Mouse (Mus musculus): ENCODE results near the gene Yjefn3.

Gene Yjefn3

DNA sequence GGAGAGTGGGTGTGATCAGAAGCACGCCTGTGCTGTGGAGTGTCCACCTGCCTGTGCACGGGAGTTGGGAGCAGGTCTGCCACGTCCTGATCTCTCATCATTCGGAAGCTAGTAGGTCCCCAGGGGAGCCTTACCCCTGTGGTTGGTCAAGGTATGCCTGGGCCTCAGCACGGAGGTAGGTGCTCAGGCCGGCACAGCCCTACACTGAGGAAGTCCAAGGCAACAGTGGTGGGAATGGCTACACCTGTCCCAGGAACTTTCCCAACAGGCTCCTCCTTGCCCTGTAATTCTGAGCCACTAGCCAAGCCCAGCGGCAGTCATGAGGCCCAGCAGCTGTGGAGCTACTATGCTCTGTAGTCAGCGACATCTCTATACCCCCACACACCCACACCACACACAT, 22.8 kb downstream of the Yjefn3 start:
- DNase-seq (ENCODE audit: low read depth, low spot score): no peak
- Histone ChIP-seq H3K36me3 (ENCODE audit: control insufficient read depth, insufficient read depth, low read length, poor library complexity, severe bottlenecking) (no peaks in the 10 kb centered on the region), H3K27me3 (ENCODE audit: control insufficient read depth, insufficient read depth, low read length, poor library complexity, severe bottlenecking) (no peaks in the 10 kb centered on the region)

DNA sequence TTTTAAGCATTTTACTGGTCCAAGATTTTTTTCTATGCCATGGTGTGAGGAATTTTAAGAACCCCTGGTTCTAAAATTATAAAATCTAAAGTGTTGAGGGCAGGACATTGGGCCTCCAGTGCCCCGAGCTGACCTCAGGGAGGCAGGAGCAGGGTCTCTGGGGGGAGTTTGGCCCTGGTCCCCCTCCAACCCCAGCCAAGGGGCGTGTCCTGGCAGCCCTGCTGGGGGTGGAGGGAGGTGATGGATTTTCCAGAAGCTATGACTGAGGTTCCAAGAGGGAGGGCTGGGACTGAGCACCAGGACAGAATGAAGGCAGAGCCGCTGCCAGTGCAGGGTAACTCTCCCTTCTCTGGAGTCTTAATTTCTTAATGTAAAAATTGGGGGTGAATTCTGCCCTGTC, 24.5 kb downstream of the Yjefn3 start:
- DNase-seq (ENCODE audit: low read depth, low spot score): no peak
- H3K36me3 ChIP-seq (ENCODE audit: control insufficient read depth, insufficient read depth, low read length, poor library complexity, severe bottlenecking): no peaks in the 10 kb centered on the region
- no peaks in the 10 kb centered on the region for H3K27me3 ChIP-seq (ENCODE audit: control insufficient read depth, insufficient read depth, low read length, poor library complexity, severe bottlenecking)

DNA sequence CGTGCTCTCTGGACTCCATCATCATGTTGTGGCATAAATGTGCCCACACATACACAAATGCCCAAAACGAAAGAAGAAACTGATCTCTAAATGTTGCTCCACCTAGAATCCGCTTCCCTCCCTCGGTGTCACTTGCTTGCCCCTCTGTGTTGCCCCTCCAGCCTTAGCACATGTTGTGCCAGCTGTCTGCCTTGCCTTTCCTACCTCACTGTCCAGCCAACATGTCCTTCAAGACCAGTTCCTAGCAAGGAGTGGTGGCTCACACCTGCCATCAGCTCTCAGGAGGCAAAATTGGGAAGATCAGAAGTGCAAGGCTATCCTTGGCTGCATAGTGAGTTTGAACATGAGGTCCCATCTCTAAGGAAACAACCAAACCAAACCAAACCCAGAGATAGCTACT, 25.1 kb downstream of the Yjefn3 start:
- no peaks in the 10 kb centered on the region for H3K36me3 ChIP-seq (ENCODE audit: control insufficient read depth, insufficient read depth, low read length, poor library complexity, severe bottlenecking)
- DNase-seq (ENCODE audit: low read depth, low spot score): no peak
- H3K27me3 ChIP-seq (ENCODE audit: control insufficient read depth, insufficient read depth, low read length, poor library complexity, severe bottlenecking): no peaks in the 10 kb centered on the region

DNA sequence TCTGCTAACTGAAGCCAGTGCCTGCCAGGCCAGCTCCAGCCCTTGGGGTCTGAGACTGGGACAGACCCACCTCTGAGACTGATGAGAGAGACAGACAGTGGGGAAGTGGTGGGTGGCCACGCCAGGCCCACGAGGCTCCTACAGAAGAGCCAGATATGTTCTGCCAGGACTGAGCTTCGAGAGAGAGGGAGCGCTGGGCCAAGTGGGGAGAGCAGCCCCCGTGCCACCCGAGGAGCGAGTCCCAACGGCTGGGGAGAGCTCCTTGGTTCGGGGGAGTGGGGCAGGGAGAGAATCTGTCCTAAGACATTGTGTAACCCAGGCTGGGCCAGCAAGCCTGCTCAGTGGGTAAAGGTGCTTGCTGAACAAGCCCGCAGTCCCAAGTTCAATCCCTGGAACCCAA, 25.5 kb downstream of the Yjefn3 start:
- no peak for DNase-seq (ENCODE audit: low read depth, low spot score)
- Histone ChIP-seq H3K36me3 (ENCODE audit: control insufficient read depth, insufficient read depth, low read length, poor library complexity, severe bottlenecking) (no peaks in the 10 kb centered on the region), H3K27me3 (ENCODE audit: control insufficient read depth, insufficient read depth, low read length, poor library complexity, severe bottlenecking) (no peaks in the 10 kb centered on the region)

DNA sequence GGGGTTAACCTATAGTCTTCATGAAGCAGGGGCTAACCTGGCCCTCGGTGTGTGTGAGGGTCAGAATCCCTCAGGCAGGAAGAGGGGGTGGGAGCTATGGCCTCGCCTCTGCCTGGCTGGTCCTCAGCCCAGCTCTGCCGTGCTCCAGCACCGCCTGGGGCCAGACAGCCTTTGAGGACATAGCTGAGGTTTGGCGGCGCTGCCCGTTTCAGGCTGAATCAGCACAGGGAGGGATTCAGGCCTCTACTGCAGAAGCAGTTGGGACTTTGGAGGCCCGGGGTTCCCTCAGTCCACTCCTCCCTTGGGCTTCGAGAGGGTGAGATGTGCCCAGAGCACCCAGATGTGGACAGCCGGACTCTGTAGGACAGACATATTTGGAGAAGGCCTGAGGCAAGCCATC, 26.4 kb downstream of the Yjefn3 start:
- no peak for DNase-seq (ENCODE audit: low read depth, low spot score)

DNA sequence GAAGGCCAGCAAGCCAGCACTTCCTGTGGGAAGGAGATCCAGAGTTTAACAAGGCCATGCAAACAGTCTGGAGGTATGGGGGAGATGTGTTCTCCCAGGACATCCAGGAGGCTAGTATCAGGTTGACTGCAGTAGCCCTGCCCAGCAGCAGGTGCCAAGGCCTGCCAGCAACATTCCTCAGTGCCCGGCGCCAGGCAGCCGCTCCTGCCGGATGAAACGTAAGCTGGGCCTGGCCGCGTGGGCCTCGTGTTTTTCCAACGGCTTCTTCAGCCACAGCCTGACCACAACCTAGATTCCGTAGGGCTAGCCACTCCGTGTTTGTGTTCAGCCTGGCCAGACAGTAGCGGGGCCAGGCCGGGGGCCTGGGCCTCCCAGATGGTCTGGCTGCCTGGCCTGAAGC, 27.9 kb downstream of the Yjefn3 start:
- Histone ChIP-seq H3K27me3 (ENCODE audit: control insufficient read depth, insufficient read depth, low read length, poor library complexity, severe bottlenecking) (no peaks in the 10 kb centered on the region), H3K36me3 (ENCODE audit: control insufficient read depth, insufficient read depth, low read length, poor library complexity, severe bottlenecking) (no peaks in the 10 kb centered on the region)
- DNase-seq (ENCODE audit: low read depth, low spot score): no peak

More for the DNA sequence above, 26.4 kb downstream of the Yjefn3 start:
- no peaks in the 10 kb centered on the region for H3K36me3 ChIP-seq (ENCODE audit: control insufficient read depth, insufficient read depth, low read length, poor library complexity, severe bottlenecking)
- no peaks in the 10 kb centered on the region for H3K27me3 ChIP-seq (ENCODE audit: control insufficient read depth, insufficient read depth, low read length, poor library complexity, severe bottlenecking)

DNA sequence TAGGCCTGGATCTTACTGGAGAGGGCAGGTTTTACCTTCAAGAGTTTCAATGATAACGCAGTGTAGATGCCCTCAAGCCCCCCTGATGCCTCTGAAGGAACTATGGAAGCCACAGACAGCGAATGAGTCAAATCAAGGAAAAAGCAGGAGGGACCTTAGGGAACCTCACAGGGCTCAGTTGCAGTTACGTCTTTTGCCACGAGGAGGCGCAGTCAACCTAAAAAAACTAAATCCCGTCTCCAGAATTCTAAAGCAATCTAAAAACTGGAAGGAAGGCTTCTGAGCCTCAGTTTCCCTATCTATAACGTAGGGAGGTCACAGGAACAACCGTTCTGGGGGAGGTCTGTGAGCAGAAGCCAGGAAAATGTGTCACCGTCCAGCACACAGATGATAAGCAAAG, 28.4 kb downstream of the Yjefn3 start:
- Histone ChIP-seq H3K36me3 (ENCODE audit: control insufficient read depth, insufficient read depth, low read length, poor library complexity, severe bottlenecking) (no peaks in the 10 kb centered on the region), H3K27me3 (ENCODE audit: control insufficient read depth, insufficient read depth, low read length, poor library complexity, severe bottlenecking) (no peaks in the 10 kb centered on the region)
- DNase-seq (ENCODE audit: low read depth, low spot score): peak; percentile 71

DNA sequence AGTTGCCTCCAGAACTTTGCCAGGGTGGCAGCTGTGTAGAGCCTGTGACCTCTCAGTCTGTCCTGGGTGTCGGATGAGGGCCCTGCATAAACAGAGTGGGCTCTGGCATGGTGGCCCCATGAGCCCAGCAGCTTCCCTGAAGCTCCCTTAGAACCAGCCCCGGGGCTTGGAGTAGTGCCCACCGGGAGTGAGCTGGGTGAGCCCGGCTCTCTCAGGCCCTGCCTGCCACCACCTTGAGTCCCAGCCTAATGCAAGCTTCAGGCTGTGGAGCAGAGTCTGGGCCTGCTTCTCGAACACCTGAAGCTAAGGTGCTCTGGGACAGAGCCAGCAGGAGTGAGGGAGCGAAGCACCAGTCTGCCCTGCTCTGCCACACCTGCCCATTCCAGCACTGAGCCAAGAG, 31.6 kb downstream of the Yjefn3 start:
- H3K36me3 ChIP-seq (ENCODE audit: control insufficient read depth, insufficient read depth, low read length, poor library complexity, severe bottlenecking): no peaks in the 10 kb centered on the region
- DNase-seq (ENCODE audit: low read depth, low spot score): no peak
- H3K27me3 ChIP-seq (ENCODE audit: control insufficient read depth, insufficient read depth, low read length, poor library complexity, severe bottlenecking): no peaks in the 10 kb centered on the region

DNA sequence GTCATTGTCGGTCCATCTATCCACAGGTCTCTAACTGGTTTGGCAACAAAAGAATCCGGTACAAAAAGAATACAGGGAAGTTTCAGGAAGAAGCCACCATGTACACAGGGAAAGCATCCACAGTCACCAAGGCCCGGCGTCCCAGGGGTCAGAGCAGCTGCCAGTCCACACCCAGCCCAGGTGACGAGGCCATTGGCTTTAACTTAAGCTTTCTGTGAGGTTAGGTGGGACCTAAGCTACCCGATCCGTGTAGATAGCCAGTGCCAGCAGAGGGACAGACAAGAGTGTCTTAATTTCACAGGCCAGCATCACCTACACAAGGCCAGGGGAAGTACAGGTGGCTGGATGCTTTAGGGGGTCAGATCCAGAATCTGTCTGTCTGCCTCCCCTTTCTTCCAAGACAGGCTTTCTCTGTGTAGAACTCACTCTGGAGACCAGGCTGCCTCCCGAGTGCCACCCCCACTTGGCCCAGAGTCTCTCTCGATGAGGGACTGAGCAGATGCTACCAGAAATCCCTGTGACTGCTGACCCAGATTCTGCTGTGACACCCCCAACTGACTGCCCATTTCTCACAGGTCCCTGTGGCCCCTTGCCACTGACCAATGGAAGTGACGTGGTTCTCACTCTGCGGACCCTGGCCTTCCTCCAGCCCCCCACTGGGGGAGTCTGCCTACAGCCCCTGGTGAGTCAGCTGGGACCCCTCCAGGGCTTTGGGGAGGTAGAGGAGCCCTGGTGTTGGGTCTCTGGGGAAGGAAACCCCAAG, 32.3 kb downstream of the Yjefn3 start:
- DNase-seq (ENCODE audit: low read depth, low spot score): no peak
- H3K27me3 ChIP-seq (ENCODE audit: control insufficient read depth, insufficient read depth, low read length, poor library complexity, severe bottlenecking): no peaks in the 10 kb centered on the region
- no peaks in the 10 kb centered on the region for H3K36me3 ChIP-seq (ENCODE audit: control insufficient read depth, insufficient read depth, low read length, poor library complexity, severe bottlenecking)

DNA sequence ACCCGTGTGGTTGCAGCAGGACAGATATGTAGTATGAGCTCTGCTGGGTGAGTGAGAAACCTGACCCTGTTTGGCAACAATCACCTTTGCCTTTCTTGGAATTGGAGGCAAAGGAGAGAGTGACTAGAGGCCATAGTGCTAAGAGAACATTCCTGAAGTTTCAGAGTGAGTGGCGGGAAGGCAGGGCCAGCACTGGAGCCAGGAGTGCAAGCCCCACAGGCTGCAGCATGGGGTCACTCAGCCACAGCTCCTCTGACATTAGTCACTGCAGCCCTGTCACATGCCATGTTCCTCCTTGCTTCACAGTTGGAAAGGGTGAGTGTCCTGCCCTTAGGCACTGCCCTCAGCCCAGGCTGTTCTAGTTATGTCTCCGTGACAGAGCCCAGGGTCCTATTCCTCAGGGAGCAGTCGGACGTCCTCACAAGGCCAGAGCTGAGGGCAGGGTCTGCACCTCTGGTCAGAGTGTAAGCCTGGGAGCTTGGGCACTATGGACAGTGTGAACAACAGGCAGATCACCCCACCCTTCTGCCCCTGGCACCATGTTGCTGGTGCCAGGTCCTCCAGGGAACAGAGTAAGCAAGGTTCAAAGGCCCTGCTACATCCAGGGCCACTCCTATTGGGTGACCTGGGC, 34.7 kb downstream of the Yjefn3 start:
- DNase-seq (ENCODE audit: low read depth, low spot score): no peak
- H3K36me3 ChIP-seq (ENCODE audit: control insufficient read depth, insufficient read depth, low read length, poor library complexity, severe bottlenecking): no peaks in the 10 kb centered on the region
- no peaks in the 10 kb centered on the region for H3K27me3 ChIP-seq (ENCODE audit: control insufficient read depth, insufficient read depth, low read length, poor library complexity, severe bottlenecking)

DNA sequence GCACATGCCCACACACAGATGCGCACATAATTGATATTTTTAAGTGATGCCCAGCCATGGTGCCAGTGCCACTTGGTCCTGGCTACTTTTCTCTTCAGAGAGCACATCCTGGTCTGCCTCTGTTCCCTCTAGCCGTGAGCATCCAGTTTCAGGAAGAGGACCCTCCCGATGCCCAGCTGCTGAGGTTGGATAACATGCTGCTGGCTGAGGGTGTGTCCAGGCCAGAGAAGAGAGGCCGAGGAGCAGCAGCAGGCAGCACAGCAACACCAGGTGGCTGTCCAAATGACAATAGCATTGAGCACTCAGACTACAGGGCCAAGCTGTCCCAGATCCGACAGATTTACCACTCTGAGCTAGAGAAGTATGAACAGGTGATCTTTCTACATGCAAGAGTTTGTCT, 38.3 kb downstream of the Yjefn3 start:
- no peaks in the 10 kb centered on the region for H3K36me3 ChIP-seq (ENCODE audit: control insufficient read depth, insufficient read depth, low read length, poor library complexity, severe bottlenecking)
- H3K27me3 ChIP-seq (ENCODE audit: control insufficient read depth, insufficient read depth, low read length, poor library complexity, severe bottlenecking): no peaks in the 10 kb centered on the region
- no peak for DNase-seq (ENCODE audit: low read depth, low spot score)

DNA sequence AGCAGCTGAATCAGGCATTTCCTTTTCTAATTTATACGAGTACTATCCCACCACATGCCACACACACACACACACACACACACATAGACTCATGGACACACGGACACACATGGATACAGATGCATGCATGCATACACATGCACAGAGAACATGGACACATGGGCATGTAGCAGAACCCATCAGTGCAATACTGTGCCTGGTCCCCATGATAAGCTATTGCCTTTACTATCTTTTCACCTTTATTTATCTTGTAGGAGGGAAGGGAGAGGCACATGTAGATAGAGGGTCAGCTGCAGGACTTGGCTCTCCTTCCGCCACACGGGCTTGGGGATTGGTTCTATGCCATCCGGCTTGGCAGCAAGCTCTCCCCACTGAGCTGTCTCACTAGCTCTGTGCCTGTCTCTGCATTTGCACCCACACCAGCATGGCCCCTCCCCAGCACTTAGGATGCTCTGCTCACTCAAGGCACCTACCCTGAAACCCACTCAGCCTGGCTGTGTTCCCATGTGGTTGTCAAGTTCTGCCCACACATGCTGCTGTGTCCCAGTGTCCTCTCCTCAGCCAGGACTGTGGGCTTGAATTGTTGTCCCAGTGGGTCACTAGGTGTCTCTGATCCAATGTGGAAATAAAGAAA, 39.0 kb downstream of the Yjefn3 start:
- no peak for DNase-seq (ENCODE audit: low read depth, low spot score)
- H3K27me3 ChIP-seq (ENCODE audit: control insufficient read depth, insufficient read depth, low read length, poor library complexity, severe bottlenecking): no peaks in the 10 kb centered on the region
- no peaks in the 10 kb centered on the region for H3K36me3 ChIP-seq (ENCODE audit: control insufficient read depth, insufficient read depth, low read length, poor library complexity, severe bottlenecking)

DNA sequence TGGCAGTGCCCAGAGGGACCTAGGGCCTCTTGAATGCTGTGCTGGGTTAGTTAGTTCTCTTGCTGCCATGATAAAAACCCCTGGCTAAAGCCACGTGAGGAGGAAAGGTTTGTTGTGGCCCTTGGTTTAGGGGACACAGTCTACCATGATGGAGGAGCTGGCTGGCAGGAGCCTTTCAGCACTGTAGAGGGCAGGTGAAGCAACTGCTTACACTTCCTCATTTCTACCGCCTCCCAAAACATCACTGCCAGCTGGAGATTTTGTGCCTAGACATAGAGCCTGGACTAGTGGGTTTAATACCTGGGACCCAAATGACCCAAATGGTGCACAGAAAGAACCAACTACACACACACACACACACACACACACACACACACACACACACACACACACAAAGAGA, 41.3 kb downstream of the Yjefn3 start:
- H3K27me3 ChIP-seq (ENCODE audit: control insufficient read depth, insufficient read depth, low read length, poor library complexity, severe bottlenecking): no peaks in the 10 kb centered on the region
- peak; percentile 19 for DNase-seq (ENCODE audit: low read depth, low spot score)

DNA sequence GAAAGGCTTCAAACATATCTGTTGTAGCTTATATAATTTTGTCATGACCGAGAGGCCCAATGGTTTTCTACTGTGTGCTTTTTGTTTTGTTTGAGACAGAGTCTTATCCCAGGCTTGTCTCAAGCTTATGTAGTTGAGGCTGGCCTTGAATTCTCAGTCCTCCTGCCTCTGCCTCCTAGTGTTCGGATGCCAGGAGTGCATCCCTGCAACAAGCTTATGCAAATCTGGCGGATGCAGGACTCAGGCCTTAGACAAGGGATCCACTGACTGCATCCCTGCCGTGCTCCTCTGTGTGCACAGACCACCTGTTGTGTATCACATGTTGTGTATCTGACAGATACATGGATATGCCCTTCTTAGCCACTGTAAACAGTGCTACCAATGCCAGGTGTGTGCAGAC, 41.7 kb downstream of the Yjefn3 start:
- DNase-seq (ENCODE audit: low read depth, low spot score): no peak
- H3K27me3 ChIP-seq (ENCODE audit: control insufficient read depth, insufficient read depth, low read length, poor library complexity, severe bottlenecking): no peaks in the 10 kb centered on the region
- H3K36me3 ChIP-seq (ENCODE audit: control insufficient read depth, insufficient read depth, low read length, poor library complexity, severe bottlenecking): no peaks in the 10 kb centered on the region

More for the DNA sequence above, 41.3 kb downstream of the Yjefn3 start:
- H3K36me3 ChIP-seq (ENCODE audit: control insufficient read depth, insufficient read depth, low read length, poor library complexity, severe bottlenecking): no peaks in the 10 kb centered on the region

DNA sequence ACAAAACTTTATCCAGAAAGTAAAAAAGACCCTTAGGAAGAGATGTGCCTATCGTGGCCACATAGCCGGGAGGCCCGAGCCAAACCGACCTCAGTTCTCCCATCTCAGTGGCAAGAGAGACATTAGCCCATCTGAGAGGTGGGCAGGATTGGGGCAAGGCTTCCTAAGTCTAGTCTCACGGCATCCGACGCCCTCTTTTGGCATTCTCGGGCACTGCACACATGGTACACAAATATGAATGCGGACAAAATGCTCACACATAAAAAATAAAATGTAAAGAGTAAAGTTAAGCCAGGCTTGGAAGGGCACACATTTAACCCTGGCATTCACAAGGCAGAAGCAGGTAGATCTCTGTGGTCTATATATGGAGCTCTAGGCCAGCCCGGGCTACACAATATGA, 48.6 kb downstream of the Yjefn3 start:
- no peaks in the 10 kb centered on the region for H3K27me3 ChIP-seq (ENCODE audit: control insufficient read depth, insufficient read depth, low read length, poor library complexity, severe bottlenecking)
- H3K36me3 ChIP-seq (ENCODE audit: control insufficient read depth, insufficient read depth, low read length, poor library complexity, severe bottlenecking): no peaks in the 10 kb centered on the region
- DNase-seq (ENCODE audit: low read depth, low spot score): no peak

Data from splenic B cell, adult 2 months (primary cell).